Mouse (Mus musculus): ENCODE results near the gene Dmbt1. TPM values are rescaled to one million over a fixed set of nuclear protein-coding genes. Genes with fewer than 3 reads are reported as not detected.
"Not testable (repeated sequence)": the region's sequence is repeated elsewhere in the genome, so short reads cannot be mapped to it uniquely, and the experiment has no call there.

Dmbt1 gene
- polyA plus RNA-seq, 1 experiment from 2014 or later: not detected

GRCm38 (mm10) chr7:131007221-131007620 lies 24.6 kb upstream of the Dmbt1 start:
- H3K36me3 ChIP-seq: no peaks in the 10 kb centered on the region
- H3K4me2 ChIP-seq (replicated peaks): no peak overlapping the region
- H3K27ac ChIP-seq: no peak overlapping the region
- H3K9me3 ChIP-seq: peaks cover 16% of the 10 kb centered on the region
- H3K4me1 ChIP-seq (replicated peaks): no peaks in the 10 kb centered on the region
- H3K27me3 ChIP-seq: no peaks in the 10 kb centered on the region
- 96% methylated on average over 2 of the region's 2 CpGs for WGBS
- H3K9ac ChIP-seq (replicated peaks): no peak overlapping the region
- H3K4me3 ChIP-seq (replicated peaks): no peak overlapping the region
- no peak for ATAC-seq

DNA sequence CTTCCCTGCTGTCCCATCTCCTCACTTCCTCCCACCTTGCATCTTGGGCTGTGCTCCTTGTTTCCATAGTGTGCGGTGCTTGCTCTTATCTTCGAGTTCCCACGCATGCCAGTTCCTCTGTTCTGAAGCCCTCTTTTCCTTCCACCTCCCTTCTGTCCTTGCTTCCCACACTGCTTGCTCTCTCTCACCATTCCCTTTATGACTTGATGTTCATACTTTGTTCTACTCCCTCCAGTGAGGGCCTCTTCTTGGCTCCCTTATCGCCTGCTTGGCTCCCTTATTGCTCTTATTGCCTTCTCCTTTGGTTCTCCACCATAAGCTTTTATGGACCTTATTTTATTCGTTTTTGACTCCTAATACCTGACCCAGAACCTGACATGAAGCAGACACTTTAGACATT lies 22.7 kb upstream of the Dmbt1 start:
- ATAC-seq: no peak
- Histone ChIP-seq H3K4me3 (replicated peaks) (no peak overlapping the region), H3K27me3 (no peaks in the 10 kb centered on the region), H3K9ac (replicated peaks) (no peak overlapping the region), H3K4me2 (replicated peaks) (no peak overlapping the region), H3K36me3 (no peaks in the 10 kb centered on the region), H3K4me1 (replicated peaks) (no peaks in the 10 kb centered on the region), H3K27ac (no peak overlapping the region), H3K9me3 (peaks cover 16% of the 10 kb centered on the region)
- WGBS: 87% methylated on average over 5 of the region's 5 CpGs

DNA sequence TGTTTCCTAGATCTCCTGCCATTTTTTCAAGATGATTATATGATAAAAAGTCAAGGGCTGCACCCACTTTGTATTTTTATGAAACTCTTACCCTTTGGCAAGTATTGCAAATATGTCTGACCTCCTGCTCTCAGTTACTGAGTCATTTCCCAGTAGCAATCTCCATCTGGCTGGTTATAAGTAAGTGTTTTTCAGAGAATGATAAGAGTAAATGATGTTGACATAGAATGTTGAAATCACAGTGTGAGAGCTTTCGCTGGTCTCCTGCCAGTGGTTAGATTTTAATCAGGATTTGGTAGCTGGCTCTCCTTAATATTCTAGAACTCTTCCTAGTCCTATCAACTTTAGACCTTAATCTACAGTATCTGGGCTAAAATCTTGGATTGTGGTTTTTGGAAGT lies 20.0 kb upstream of the Dmbt1 start:
- no peak overlapping the region for H3K4me3 ChIP-seq (replicated peaks)
- no peak overlapping the region for H3K9ac ChIP-seq (replicated peaks)
- no peak for ATAC-seq
- peaks cover 7% of the 10 kb centered on the region; the same call in 1 of the 2 replicates for H3K9me3 ChIP-seq
- no peaks in the 10 kb centered on the region for H3K27me3 ChIP-seq
- WGBS: 79% methylated on average over 1 of the region's 1 CpGs
- H3K4me1 ChIP-seq (replicated peaks): no peaks in the 10 kb centered on the region
- H3K4me2 ChIP-seq (replicated peaks): no peak overlapping the region
- no peak overlapping the region for H3K27ac ChIP-seq
- no peaks in the 10 kb centered on the region for H3K36me3 ChIP-seq

GRCm38 (mm10) chr7:131019181-131019580 lies 12.7 kb upstream of the Dmbt1 start:
- no peaks in the 10 kb centered on the region for H3K27me3 ChIP-seq
- H3K36me3 ChIP-seq: no peaks in the 10 kb centered on the region
- peaks cover 5% of the 10 kb centered on the region for H3K9me3 ChIP-seq
- no peaks in the 10 kb centered on the region for H3K4me1 ChIP-seq (replicated peaks)
- no peak overlapping the region for H3K4me3 ChIP-seq (replicated peaks)
- no peak overlapping the region for H3K27ac ChIP-seq
- WGBS: 93% methylated on average over 2 of the region's 2 CpGs
- no peak overlapping the region for H3K4me2 ChIP-seq (replicated peaks)
- no peak overlapping the region for H3K9ac ChIP-seq (replicated peaks)
- no peak for ATAC-seq

DNA sequence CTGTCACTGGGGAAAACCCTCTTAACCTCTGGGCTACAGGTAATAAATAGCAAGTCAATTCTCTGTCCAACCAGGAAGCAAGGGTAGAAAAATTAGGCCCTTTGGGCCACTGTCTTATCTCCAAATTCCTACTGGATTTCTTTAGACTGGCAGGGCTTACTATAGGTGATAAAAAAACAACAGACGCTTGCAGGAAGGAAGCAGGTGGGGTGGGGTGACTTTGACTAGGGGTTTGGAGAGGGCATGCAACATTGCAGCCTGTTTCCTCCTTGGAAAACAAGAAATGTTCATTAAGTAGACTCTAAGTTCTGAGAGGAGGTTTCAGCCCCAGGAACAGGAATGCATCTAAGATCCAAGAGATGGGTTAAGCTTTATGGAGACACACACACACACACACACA lies 7.0 kb upstream of the Dmbt1 start:
- Histone ChIP-seq H3K9ac (replicated peaks) (no peak overlapping the region), H3K4me1 (replicated peaks) (no peaks in the 10 kb centered on the region), H3K4me2 (replicated peaks) (no peak overlapping the region), H3K9me3 (no peaks in the 10 kb centered on the region), H3K4me3 (replicated peaks) (no peak overlapping the region), H3K36me3 (no peaks in the 10 kb centered on the region), H3K27me3 (no peaks in the 10 kb centered on the region), H3K27ac (no peak overlapping the region)
- WGBS: 84% methylated on average over 1 of the region's 1 CpGs
- ATAC-seq: no peak

DNA sequence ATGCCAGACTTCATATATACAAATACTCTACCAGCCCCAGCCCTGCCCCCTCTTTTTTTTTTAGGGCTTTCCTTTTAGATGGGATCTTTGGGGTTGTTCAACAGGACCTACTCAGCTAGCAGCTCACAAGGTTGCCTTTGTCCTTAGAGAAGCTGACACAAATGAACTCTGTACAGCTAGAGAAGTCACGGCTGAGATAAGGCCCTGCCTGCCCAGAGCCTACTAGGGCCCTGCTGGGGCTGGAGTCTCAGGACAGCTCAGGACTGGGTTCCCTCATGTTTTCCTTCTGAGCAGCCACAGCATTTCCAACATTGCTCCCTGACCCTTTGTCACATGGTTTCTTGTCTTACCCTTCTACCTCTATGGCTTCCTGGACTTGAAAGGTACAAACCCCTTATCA lies 4.3 kb upstream of the Dmbt1 start:
- H3K27ac ChIP-seq: no peak overlapping the region
- no peak overlapping the region for H3K4me2 ChIP-seq (replicated peaks)
- no peaks in the 10 kb centered on the region for H3K27me3 ChIP-seq
- H3K4me3 ChIP-seq (replicated peaks): no peak overlapping the region
- WGBS: 86% methylated on average over 1 of the region's 1 CpGs
- no peak overlapping the region for H3K9ac ChIP-seq (replicated peaks)
- H3K9me3 ChIP-seq: no peaks in the 10 kb centered on the region
- no peaks in the 10 kb centered on the region for H3K36me3 ChIP-seq
- H3K4me1 ChIP-seq (replicated peaks): no peaks in the 10 kb centered on the region
- no peak for ATAC-seq

GRCm38 (mm10) chr7:131036396-131036795 lies 4.5 kb downstream of the Dmbt1 start:
- WGBS: 89% methylated on average over 3 of the region's 3 CpGs
- Histone ChIP-seq H3K36me3 (no peaks in the 10 kb centered on the region), H3K4me3 (replicated peaks) (no peak overlapping the region), H3K27ac (no peak overlapping the region), H3K4me2 (replicated peaks) (no peak overlapping the region), H3K27me3 (no peaks in the 10 kb centered on the region), H3K4me1 (replicated peaks) (no peaks in the 10 kb centered on the region), H3K9me3 (no peaks in the 10 kb centered on the region), H3K9ac (replicated peaks) (no peak overlapping the region)
- ATAC-seq: no peak

DNA sequence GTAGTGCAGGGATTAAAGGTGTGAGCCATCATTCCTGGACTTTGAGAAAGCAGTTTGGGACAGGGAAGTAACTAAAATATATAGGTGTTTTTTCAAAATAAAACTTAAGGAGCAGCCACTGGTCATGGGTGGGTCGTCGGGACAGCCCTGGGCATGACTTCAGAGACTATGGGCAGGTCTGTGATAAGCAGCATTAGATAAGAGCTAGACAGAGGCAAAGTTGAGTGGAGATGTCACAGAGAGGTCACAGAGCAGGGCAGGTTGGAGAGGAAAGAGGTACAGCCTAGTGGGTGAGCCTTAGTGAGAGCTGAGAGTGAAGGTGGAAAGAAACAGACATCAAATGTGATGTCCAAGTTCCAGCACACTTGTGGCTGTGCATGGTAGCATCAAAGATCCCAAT lies 5.2 kb downstream of the Dmbt1 start:
- Histone ChIP-seq H3K4me2 (replicated peaks) (no peak overlapping the region), H3K4me3 (replicated peaks) (no peak overlapping the region), H3K4me1 (replicated peaks) (no peaks in the 10 kb centered on the region), H3K9me3 (no peaks in the 10 kb centered on the region), H3K36me3 (no peaks in the 10 kb centered on the region), H3K9ac (replicated peaks) (no peak overlapping the region), H3K27ac (no peak overlapping the region), H3K27me3 (no peaks in the 10 kb centered on the region)
- ATAC-seq: no peak
- WGBS: 90% methylated on average over 2 of the region's 2 CpGs

DNA sequence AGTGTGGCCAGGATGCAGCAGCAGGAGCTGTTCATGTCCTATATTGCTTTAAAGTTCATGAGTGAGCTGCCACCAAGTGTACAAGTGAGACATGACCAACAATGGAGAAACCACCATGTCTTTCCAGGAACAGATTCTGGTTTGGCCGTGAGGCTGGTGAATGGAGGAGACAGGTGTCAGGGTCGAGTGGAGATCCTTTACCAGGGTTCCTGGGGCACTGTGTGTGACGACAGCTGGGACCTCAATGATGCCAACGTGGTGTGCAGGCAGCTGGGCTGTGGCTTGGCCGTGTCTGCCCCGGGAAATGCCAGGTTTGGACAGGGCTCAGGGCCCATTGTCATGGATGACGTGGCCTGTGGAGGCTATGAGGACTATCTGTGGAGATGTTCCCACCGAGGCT lies 8.9 kb downstream of the Dmbt1 start:
- H3K27ac ChIP-seq; H3K9ac ChIP-seq (replicated peaks); ATAC-seq; H3K4me2 ChIP-seq (replicated peaks); H3K27me3 ChIP-seq; H3K4me1 ChIP-seq (replicated peaks); H3K36me3 ChIP-seq; H3K9me3 ChIP-seq; H3K4me3 ChIP-seq (replicated peaks): not testable (repeated sequence)
- WGBS: 83% methylated on average over 8 of the region's 8 CpGs

DNA sequence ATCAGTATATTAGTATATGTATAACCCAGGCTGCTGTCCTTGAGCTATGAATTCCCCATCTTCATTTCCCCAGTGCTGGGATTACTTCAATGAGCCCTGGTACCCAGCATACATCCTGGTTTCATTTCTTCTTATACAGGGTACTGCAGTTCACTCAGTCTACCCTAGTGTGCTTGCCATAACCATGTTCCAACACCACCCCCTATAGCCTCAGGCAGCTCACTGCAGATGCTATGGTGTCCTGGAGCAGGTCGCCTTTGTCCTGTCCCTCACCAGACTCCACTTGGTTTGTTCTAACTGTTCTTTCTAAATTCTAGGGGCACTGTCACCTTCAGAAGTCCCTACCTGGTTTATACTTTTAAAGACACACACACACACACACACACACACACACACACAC lies 10.8 kb downstream of the Dmbt1 start:
- no peaks in the 10 kb centered on the region for H3K9me3 ChIP-seq
- 65% methylated on average over 1 of the region's 1 CpGs for WGBS
- H3K4me3 ChIP-seq (replicated peaks): no peak overlapping the region
- H3K36me3 ChIP-seq: no peaks in the 10 kb centered on the region
- H3K27me3 ChIP-seq: no peaks in the 10 kb centered on the region
- no peaks in the 10 kb centered on the region for H3K4me1 ChIP-seq (replicated peaks)
- ATAC-seq: no peak
- no peak overlapping the region for H3K27ac ChIP-seq
- no peak overlapping the region for H3K4me2 ChIP-seq (replicated peaks)
- no peak overlapping the region for H3K9ac ChIP-seq (replicated peaks)

DNA sequence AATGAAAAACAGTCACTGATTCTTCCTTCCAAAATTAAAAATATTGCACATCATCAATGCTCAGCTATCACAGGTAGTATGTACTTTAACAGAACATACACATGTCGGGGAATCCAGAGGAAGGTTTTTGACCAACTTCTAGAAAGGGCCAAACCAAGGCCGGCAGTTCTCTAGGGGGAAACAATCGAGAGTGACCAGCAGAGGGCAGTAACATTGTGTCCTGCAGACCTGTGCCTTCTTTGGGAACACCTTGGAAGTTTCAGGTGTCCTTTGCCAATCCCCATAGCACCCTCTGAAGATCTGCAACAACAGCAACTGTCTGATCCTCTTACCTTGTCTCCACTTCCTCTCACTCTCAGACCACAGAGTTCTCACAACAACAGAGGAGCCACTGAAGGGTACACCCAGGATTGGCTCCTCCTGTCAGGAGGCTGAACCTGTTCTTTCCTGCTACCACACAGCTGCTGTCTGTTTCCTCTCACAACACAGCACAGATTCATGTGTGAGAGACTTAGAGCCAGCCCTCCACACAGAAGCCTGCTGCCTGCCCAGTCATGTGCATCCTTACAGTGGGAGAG lies 13.5 kb downstream of the Dmbt1 start:
- not testable (repeated sequence) for H3K4me1 ChIP-seq (replicated peaks); H3K27ac ChIP-seq; H3K4me2 ChIP-seq (replicated peaks); H3K9ac ChIP-seq (replicated peaks); H3K36me3 ChIP-seq; H3K27me3 ChIP-seq; H3K4me3 ChIP-seq (replicated peaks); ATAC-seq; H3K9me3 ChIP-seq
- 40% methylated on average over 3 of the region's 3 CpGs for WGBS

GRCm38 (mm10) chr7:131049829-131050228 lies 18.0 kb downstream of the Dmbt1 start:
- H3K36me3 ChIP-seq; H3K27me3 ChIP-seq; H3K4me2 ChIP-seq (replicated peaks); H3K27ac ChIP-seq; H3K4me3 ChIP-seq (replicated peaks); H3K9ac ChIP-seq (replicated peaks); H3K4me1 ChIP-seq (replicated peaks); H3K9me3 ChIP-seq; ATAC-seq: not testable (repeated sequence)
- WGBS: 85% methylated on average over 8 of the region's 8 CpGs

DNA sequence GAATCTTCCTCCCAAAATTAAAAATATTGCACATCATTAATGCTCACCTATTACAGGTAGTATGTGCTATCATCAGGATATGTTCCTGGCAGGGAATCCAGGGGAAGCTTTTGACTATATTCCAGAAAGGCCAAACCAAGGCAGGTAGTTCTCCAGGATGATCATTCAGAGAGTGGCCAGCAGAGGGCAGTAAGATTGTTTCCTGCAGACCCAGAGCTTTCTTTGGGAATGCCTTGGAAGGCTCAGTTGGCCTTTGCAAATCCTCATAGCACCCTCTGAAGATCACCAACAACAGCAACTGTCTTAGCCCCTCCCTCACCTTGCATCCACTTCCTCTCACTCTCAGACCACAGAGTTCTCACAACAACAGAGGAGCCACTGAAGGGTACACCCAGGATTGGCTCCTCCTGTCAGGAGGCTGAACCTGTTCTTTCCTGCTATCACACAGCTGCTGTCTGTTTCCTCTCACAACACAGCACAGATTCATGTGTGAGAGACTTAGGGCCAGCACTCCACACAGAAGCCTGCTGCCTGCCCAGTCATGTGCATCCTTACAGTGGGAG lies 23.0 kb downstream of the Dmbt1 start:
- H3K9ac ChIP-seq (replicated peaks): no peak overlapping the region
- no peak overlapping the region for H3K27ac ChIP-seq
- no peaks in the 10 kb centered on the region for H3K36me3 ChIP-seq
- no peaks in the 10 kb centered on the region for H3K9me3 ChIP-seq
- no peaks in the 10 kb centered on the region for H3K4me1 ChIP-seq (replicated peaks)
- H3K4me3 ChIP-seq (replicated peaks): no peak overlapping the region
- ATAC-seq: no peak
- no peak overlapping the region for H3K4me2 ChIP-seq (replicated peaks)
- H3K27me3 ChIP-seq: no peaks in the 10 kb centered on the region
